Mouse (Mus musculus): ENCODE measurements around the gene Tanc2. TPM values are rescaled to one million over a fixed set of nuclear protein-coding genes. Genes with fewer than 3 reads are reported as not detected.

Tanc2 gene
- polyA plus RNA-seq, 1 experiment = 18.7 TPM

GRCm38 (mm10) chr11:105933746-105934145 is 344.0 kb downstream of the Tanc2 start:
- Histone ChIP-seq H3K4me1 (ENCODE audit: control insufficient read depth, insufficient read depth, low read length) (no peaks in the 10 kb centered on the region), H3K4me3 (replicated peaks; ENCODE audit: insufficient read depth, low read depth, low read length) (no peak overlapping the region), H3K27me3 (ENCODE audit: control insufficient read depth, insufficient read depth, low read length) (no peaks in the 10 kb centered on the region), H3K27ac (ENCODE audit: insufficient read depth, low read length) (no peak overlapping the region)
- no peak for DNase-seq
- 80% methylated on average over 8 of the region's 8 CpGs for WGBS
- TF ChIP-seq CTCF (IDR thresholded peaks at IDR 0.05; ENCODE audit: borderline replicate concordance, insufficient read depth, low read depth, low read length) (no peak), POLR2A (IDR thresholded peaks at IDR 0.05; ENCODE audit: borderline replicate concordance, insufficient read depth, low read length) (no peak)

GRCm38 (mm10) chr11:105934303-105934711 is 344.5 kb downstream of the Tanc2 start:
- Histone ChIP-seq H3K4me1 (ENCODE audit: control insufficient read depth, insufficient read depth, low read length) (no peaks in the 10 kb centered on the region), H3K27ac (ENCODE audit: insufficient read depth, low read length) (no peak overlapping the region)
- WGBS = 47% methylated on average over 5 of the region's 5 CpGs

GRCm38 (mm10) chr11:105934816-105935215 is 345.0 kb downstream of the Tanc2 start:
- Histone ChIP-seq H3K27me3 (ENCODE audit: control insufficient read depth, insufficient read depth, low read length) (no peaks in the 10 kb centered on the region), H3K27ac (ENCODE audit: insufficient read depth, low read length) (no peak overlapping the region), H3K4me1 (ENCODE audit: control insufficient read depth, insufficient read depth, low read length) (no peaks in the 10 kb centered on the region), H3K4me3 (replicated peaks; ENCODE audit: insufficient read depth, low read depth, low read length) (no peak overlapping the region)
- TF ChIP-seq CTCF (IDR thresholded peaks at IDR 0.05; ENCODE audit: borderline replicate concordance, insufficient read depth, low read depth, low read length) (no peak), POLR2A (IDR thresholded peaks at IDR 0.05; ENCODE audit: borderline replicate concordance, insufficient read depth, low read length) (no peak)
- DNase-seq = no peak
- WGBS = 41% methylated on average over 6 of the region's 6 CpGs

More at GRCm38 (mm10) chr11:105934303-105934711, 344.5 kb downstream of the Tanc2 start:
- no peak for TF ChIP-seq POLR2A (IDR thresholded peaks at IDR 0.05; ENCODE audit: borderline replicate concordance, insufficient read depth, low read length)
- TF ChIP-seq CTCF (IDR thresholded peaks at IDR 0.05; ENCODE audit: borderline replicate concordance, insufficient read depth, low read depth, low read length) = no peak
- no peaks in the 10 kb centered on the region for H3K27me3 ChIP-seq (ENCODE audit: control insufficient read depth, insufficient read depth, low read length)
- H3K4me3 ChIP-seq (replicated peaks; ENCODE audit: insufficient read depth, low read depth, low read length) = no peak overlapping the region
- DNase-seq = no peak

GRCm38 (mm10) chr11:105935496-105935895 is 345.7 kb downstream of the Tanc2 start:
- Histone ChIP-seq H3K4me1 (ENCODE audit: control insufficient read depth, insufficient read depth, low read length) (no peaks in the 10 kb centered on the region), H3K4me3 (replicated peaks; ENCODE audit: insufficient read depth, low read depth, low read length) (no peak overlapping the region), H3K27me3 (ENCODE audit: control insufficient read depth, insufficient read depth, low read length) (no peaks in the 10 kb centered on the region), H3K27ac (ENCODE audit: insufficient read depth, low read length) (no peak overlapping the region)
- 73% methylated on average over 8 of the region's 8 CpGs for WGBS
- TF ChIP-seq POLR2A (IDR thresholded peaks at IDR 0.05; ENCODE audit: borderline replicate concordance, insufficient read depth, low read length) = no peak
- no peak for TF ChIP-seq CTCF (IDR thresholded peaks at IDR 0.05; ENCODE audit: borderline replicate concordance, insufficient read depth, low read depth, low read length)
- DNase-seq = no peak

- H3K27me3 ChIP-seq (ENCODE audit: control insufficient read depth, insufficient read depth, low read length) = no peaks in the 10 kb centered on the region
- peak; percentile 34 to 52 for DNase-seq
- no peak overlapping the region for H3K4me3 ChIP-seq (replicated peaks; ENCODE audit: insufficient read depth, low read depth, low read length)
- WGBS = 26% methylated on average over 6 of the region's 6 CpGs
- H3K4me1 ChIP-seq (ENCODE audit: control insufficient read depth, insufficient read depth, low read length) = no peaks in the 10 kb centered on the region
- TF ChIP-seq POLR2A (IDR thresholded peaks at IDR 0.05; ENCODE audit: borderline replicate concordance, insufficient read depth, low read length) (no peak), CTCF (IDR thresholded peaks at IDR 0.05; ENCODE audit: borderline replicate concordance, insufficient read depth, low read depth, low read length) (no peak)
- no peak overlapping the region for H3K27ac ChIP-seq (ENCODE audit: insufficient read depth, low read length)
Measured at GRCm38 (mm10) chr11:105936200-105936599, 346.4 kb downstream of the Tanc2 start.

- WGBS = 73% methylated on average over 3 of the region's 3 CpGs
- no peaks in the 10 kb centered on the region for H3K27me3 ChIP-seq (ENCODE audit: control insufficient read depth, insufficient read depth, low read length)
- H3K27ac ChIP-seq (ENCODE audit: insufficient read depth, low read length) = no peak overlapping the region
- TF ChIP-seq POLR2A (IDR thresholded peaks at IDR 0.05; ENCODE audit: borderline replicate concordance, insufficient read depth, low read length) (no peak), CTCF (IDR thresholded peaks at IDR 0.05; ENCODE audit: borderline replicate concordance, insufficient read depth, low read depth, low read length) (no peak)
- no peak for DNase-seq
- no peaks in the 10 kb centered on the region for H3K4me1 ChIP-seq (ENCODE audit: control insufficient read depth, insufficient read depth, low read length)
- no peak overlapping the region for H3K4me3 ChIP-seq (replicated peaks; ENCODE audit: insufficient read depth, low read depth, low read length)
Measured at GRCm38 (mm10) chr11:105936974-105937373, 347.2 kb downstream of the Tanc2 start.

GRCm38 (mm10) chr11:105938771-105939170 is 349.0 kb downstream of the Tanc2 start:
- WGBS = 62% methylated on average over 9 of the region's 9 CpGs
- Histone ChIP-seq H3K4me1 (ENCODE audit: control insufficient read depth, insufficient read depth, low read length) (no peaks in the 10 kb centered on the region; the same call in 1 of the 2 replicates), H3K4me3 (replicated peaks; ENCODE audit: insufficient read depth, low read depth, low read length) (no peak overlapping the region), H3K27me3 (ENCODE audit: control insufficient read depth, insufficient read depth, low read length) (no peaks in the 10 kb centered on the region), H3K27ac (ENCODE audit: insufficient read depth, low read length) (no peak overlapping the region)
- TF ChIP-seq CTCF (IDR thresholded peaks at IDR 0.05; ENCODE audit: borderline replicate concordance, insufficient read depth, low read depth, low read length) (no peak), POLR2A (IDR thresholded peaks at IDR 0.05; ENCODE audit: borderline replicate concordance, insufficient read depth, low read length) (no peak)
- DNase-seq = no peak

- no peak for TF ChIP-seq POLR2A (IDR thresholded peaks at IDR 0.05; ENCODE audit: borderline replicate concordance, insufficient read depth, low read length)
- TF ChIP-seq CTCF (IDR thresholded peaks at IDR 0.05; ENCODE audit: borderline replicate concordance, insufficient read depth, low read depth, low read length) = no peak
- peaks cover 3% of the 10 kb centered on the region; the same call in 1 of the 2 replicates for H3K4me1 ChIP-seq (ENCODE audit: control insufficient read depth, insufficient read depth, low read length)
- DNase-seq = no peak
- WGBS = 82% methylated on average over 8 of the region's 8 CpGs
- H3K27ac ChIP-seq (ENCODE audit: insufficient read depth, low read length) = no peak overlapping the region
- no peaks in the 10 kb centered on the region for H3K27me3 ChIP-seq (ENCODE audit: control insufficient read depth, insufficient read depth, low read length)
- no peak overlapping the region for H3K4me3 ChIP-seq (replicated peaks; ENCODE audit: insufficient read depth, low read depth, low read length)
Measured at GRCm38 (mm10) chr11:105941973-105942372, 352.2 kb downstream of the Tanc2 start.
